Mouse (Mus musculus) stomach, embryonic 16.5 days (tissue): ENCODE measurements around the gene Cfl1. TPM values are rescaled to one million over a fixed set of nuclear protein-coding genes. Genes with fewer than 3 reads are reported as not detected.

ENCODE experiments used
- ATAC-seq: fragments of 200-750 bp; cut with Nextera tagmentation; 2 replicates; pipeline ENCODE4 v1.8.0; 2017; ENCODE audit warnings: moderate number of reproducible peaks, moderate TSS enrichment; ENCODE audit not compliant: insufficient read depth, low FRiP score
- H3K27ac ChIP-seq: fragments of 300-500 bp; sonication (generic); 2 replicates; pipeline ENCODE4 v1.5.1; 2014; ENCODE audit warnings: low read length
- H3K27me3 ChIP-seq: fragments of 300-500 bp; sonication (generic); 2 replicates; pipeline ENCODE4 v1.6.1; 2014; ENCODE audit warnings: low read length, control low read depth, mixed read lengths; ENCODE audit not compliant: control insufficient read depth, insufficient read depth
- H3K36me3 ChIP-seq: fragments of 300-500 bp; sonication (generic); 2 replicates; pipeline ENCODE4 v1.6.1; 2014; ENCODE audit warnings: low read length; ENCODE audit not compliant: control insufficient read depth, insufficient read depth
- H3K4me1 ChIP-seq: fragments of 300-500 bp; sonication (generic); 2 replicates; pipeline ENCODE4 v1.6.1; 2014; ENCODE audit warnings: low read length, control low read depth, mixed read lengths; ENCODE audit not compliant: control insufficient read depth, insufficient read depth
- H3K4me2 ChIP-seq: fragments of 300-500 bp; sonication (generic); 2 replicates; pipeline ENCODE4 v1.6.1; 2014; ENCODE audit warnings: low read depth, low read length, mixed read lengths
- H3K4me3 ChIP-seq: fragments of 300-500 bp; sonication (generic); replicated peaks from 2 replicates; pipeline ENCODE4 v1.5.1; 2014; ENCODE audit warnings: mild to moderate bottlenecking, low read length
- H3K9ac ChIP-seq: fragments of 300-500 bp; sonication (generic); 2 replicates; pipeline ENCODE4 v1.6.1; 2014; ENCODE audit warnings: low read length
- H3K9me3 ChIP-seq: fragments of 300-500 bp; sonication (generic); replicated peaks from 2 replicates; pipeline ENCODE4 v1.6.1; 2016; ENCODE audit warnings: low read length, control low read depth; ENCODE audit not compliant: control insufficient read depth
- WGBS: fragments of 180-500 bp; shearing (Covaris S2); extraction: QIAGEN DNeasy Blood & Tissue Kit; methylation state at CpG from one replicate; pipeline ENCODE4 v1.1.7; 2014; 5-methylcytosine and 5-hydroxymethylcytosine counted together
- polyA plus RNA-seq: library from polyadenylated mRNA; unstranded; fragments of >200 nt; fragmentation: Nextera tagmentation; extraction: Ambion mirVana; gene quantifications from 2 replicates; pipeline ENCODE4 v1.2.1, GENCODE M21; 2015

The Cfl1 gene
- polyA plus RNA-seq, 1 experiment from 2014 or later = 2,288 TPM

GRCm38 (mm10) chr19:5474281-5475068, 15.8 kb upstream of the Cfl1 start:
- Histone ChIP-seq H3K27ac (peak overlapping the region; percentile 69), H3K4me3 (peak overlapping the region; percentile 53), H3K9ac (peak overlapping the region; percentile 80), H3K36me3 (no peaks in the 10 kb centered on the region), H3K27me3 (no peaks in the 10 kb centered on the region), H3K9me3 (no peaks in the 10 kb centered on the region), H3K4me1 (peaks cover 13% of the 10 kb centered on the region; the same call in 1 of the 2 replicates), H3K4me2 (peak overlapping the region; percentile 84)
- under 1% methylated on average over 37 of the region's 68 CpGs for WGBS
- ATAC-seq = peak; percentile 57

DNA sequence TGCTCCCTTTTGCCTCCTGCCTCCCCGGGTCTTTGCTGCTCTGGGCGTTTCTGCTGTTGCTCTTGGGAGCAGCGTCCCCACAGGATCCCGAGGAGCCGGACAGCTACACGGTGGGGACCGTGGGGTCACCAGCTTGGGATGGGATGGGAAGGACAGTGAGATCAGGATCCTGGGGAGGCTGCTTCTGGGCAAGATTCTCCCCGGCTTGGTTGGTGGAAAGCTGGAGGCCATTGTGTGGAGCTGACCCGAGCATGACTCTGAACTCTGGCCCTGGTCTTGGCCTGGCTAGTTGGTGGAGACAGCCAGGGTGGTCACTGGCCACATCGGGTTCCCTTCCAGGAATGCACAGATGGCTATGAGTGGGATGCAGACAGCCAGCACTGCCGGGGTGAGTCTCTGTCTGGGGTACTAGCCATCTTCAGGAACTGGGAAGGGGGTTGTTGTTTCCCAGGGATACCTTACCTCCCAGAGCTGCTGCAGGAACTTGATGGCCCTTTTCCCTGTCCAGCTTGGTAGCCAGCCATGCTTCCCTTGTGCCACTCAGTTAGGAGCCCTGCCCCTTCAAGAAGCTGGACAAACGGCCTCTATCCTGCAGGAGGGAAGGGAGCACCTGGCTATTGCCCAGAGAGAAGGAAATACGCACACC, 15.1 kb upstream of the Cfl1 start:
- no peaks in the 10 kb centered on the region for H3K36me3 ChIP-seq
- peak overlapping the region; percentile 80 for H3K9ac ChIP-seq
- WGBS = 20% methylated on average over 13 of the region's 13 CpGs
- H3K27me3 ChIP-seq = no peaks in the 10 kb centered on the region
- peak overlapping the region; percentile 84 for H3K4me2 ChIP-seq
- peak overlapping the region; percentile 53 for H3K4me3 ChIP-seq
- ATAC-seq = no peak
- H3K4me1 ChIP-seq = peaks cover 13% of the 10 kb centered on the region; the same call in 1 of the 2 replicates
- no peaks in the 10 kb centered on the region for H3K9me3 ChIP-seq
- H3K27ac ChIP-seq = peak overlapping the region; percentile 69

DNA sequence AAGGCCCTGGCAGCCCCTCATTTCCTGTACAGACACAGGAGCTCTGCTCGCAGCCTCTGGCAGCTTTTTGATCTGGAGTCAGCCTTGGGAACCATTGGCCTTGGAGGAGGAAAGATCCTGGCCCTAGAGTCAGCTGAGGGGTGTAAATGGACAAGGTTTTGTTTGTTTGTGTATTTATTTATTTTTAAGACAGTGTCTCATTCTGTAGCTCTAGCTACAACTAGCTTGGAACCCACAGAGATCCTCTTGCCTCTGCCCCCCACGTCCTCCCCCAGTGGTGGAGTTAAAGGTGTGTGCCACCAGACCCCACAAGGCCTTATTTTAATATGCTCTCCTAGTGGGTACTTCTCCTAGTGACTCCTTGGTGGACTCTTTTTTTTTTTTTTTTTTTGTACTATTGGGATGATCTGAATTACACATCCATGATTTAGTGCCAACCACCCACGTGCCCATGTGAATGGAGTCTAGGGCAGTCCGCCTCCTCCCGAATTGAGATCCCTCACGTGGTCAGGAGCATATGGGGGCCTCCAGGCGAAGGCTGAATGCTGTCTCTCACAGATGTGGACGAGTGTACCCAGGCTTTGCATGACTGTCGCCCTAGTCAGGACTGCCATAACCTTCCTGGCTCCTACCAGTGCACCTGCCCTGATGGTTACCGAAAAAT, 13.1 kb upstream of the Cfl1 start:
- Histone ChIP-seq H3K4me3 (no peak overlapping the region), H3K27ac (no peak overlapping the region), H3K27me3 (no peaks in the 10 kb centered on the region), H3K4me1 (peaks cover 13% of the 10 kb centered on the region; the same call in 1 of the 2 replicates), H3K4me2 (no peak overlapping the region), H3K9me3 (no peaks in the 10 kb centered on the region), H3K9ac (0 out of 2 replicates have a peak overlapping the region, but pooled peaks have one; percentile 4), H3K36me3 (no peaks in the 10 kb centered on the region)
- WGBS = 85% methylated on average over 10 of the region's 10 CpGs
- no peak for ATAC-seq

DNA sequence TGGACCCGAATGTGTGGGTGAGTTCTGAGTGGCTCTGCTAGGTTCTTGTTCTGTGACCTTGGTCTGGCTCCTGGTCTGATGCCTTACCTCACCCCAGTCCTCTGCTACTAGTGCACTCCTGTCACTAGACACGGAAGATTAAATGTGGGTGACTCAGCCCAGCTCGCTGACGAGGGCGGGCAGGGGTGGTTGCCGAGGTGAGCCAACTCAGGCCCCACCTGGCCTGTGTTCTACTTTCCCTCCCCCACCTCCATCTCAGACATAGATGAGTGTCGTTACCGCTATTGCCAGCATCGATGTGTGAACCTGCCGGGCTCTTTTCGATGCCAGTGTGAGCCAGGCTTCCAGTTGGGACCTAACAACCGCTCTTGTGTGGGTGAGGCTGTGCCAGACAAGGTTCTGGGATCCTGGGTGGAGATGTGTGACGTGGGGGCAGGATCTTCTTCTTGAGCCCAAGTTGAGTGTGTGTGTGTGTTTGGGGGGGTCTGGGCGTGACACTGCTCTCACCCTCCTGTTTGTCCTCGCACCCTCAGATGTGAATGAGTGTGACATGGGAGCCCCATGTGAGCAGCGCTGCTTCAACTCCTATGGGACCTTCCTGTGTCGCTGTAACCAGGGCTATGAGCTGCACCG, 12.5 kb upstream of the Cfl1 start:
- no peaks in the 10 kb centered on the region for H3K27me3 ChIP-seq
- no peak overlapping the region for H3K4me3 ChIP-seq
- 0 out of 2 replicates have a peak, but pooled peaks cover 3% of the 10 kb centered on the region for H3K36me3 ChIP-seq
- H3K4me1 ChIP-seq = peaks cover 13% of the 10 kb centered on the region; the same call in 1 of the 2 replicates
- no peak overlapping the region for H3K27ac ChIP-seq
- 83% methylated on average over 18 of the region's 18 CpGs for WGBS
- H3K4me2 ChIP-seq = no peak overlapping the region
- ATAC-seq = no peak
- H3K9me3 ChIP-seq = no peaks in the 10 kb centered on the region
- H3K9ac ChIP-seq = no peak overlapping the region

GRCm38 (mm10) chr19:5480016-5480415, 10.2 kb upstream of the Cfl1 start:
- H3K27ac ChIP-seq = no peak overlapping the region
- H3K4me2 ChIP-seq = no peak overlapping the region
- H3K4me3 ChIP-seq = no peak overlapping the region
- H3K9ac ChIP-seq = no peak overlapping the region
- no peaks in the 10 kb centered on the region for H3K9me3 ChIP-seq
- 0 out of 2 replicates have a peak, but pooled peaks cover 13% of the 10 kb centered on the region for H3K36me3 ChIP-seq
- ATAC-seq = no peak
- no peaks in the 10 kb centered on the region for H3K27me3 ChIP-seq
- WGBS = 86% methylated on average over 10 of the region's 10 CpGs
- peaks cover 8% of the 10 kb centered on the region; the same call in 1 of the 2 replicates for H3K4me1 ChIP-seq

DNA sequence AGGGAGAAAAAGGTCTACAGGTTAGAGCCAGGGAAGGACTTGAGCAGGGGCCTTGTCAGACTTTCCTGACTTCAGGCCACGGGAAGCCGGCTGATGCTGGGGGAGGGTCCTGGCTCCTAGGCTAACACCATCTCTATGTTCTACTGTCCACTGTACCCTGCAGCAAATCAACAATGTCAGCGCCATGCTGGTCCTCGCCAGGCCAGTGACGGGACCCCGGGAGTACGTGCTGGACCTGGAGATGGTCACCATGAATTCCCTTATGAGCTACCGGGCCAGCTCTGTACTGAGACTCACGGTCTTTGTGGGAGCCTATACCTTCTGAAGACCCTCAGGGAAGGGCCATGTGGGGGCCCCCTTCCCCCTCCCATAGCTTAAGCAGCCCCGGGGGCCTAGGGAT, 8.9 kb upstream of the Cfl1 start:
- no peak overlapping the region for H3K4me3 ChIP-seq
- no peak overlapping the region for H3K9ac ChIP-seq
- no peak overlapping the region for H3K4me2 ChIP-seq
- no peaks in the 10 kb centered on the region for H3K4me1 ChIP-seq
- WGBS = 87% methylated on average over 10 of the region's 10 CpGs
- no peak overlapping the region for H3K27ac ChIP-seq
- H3K9me3 ChIP-seq = no peaks in the 10 kb centered on the region
- 0 out of 2 replicates have a peak, but pooled peaks cover 15% of the 10 kb centered on the region for H3K36me3 ChIP-seq
- no peaks in the 10 kb centered on the region for H3K27me3 ChIP-seq
- ATAC-seq = no peak

GRCm38 (mm10) chr19:5483386-5484359, 6.6 kb upstream of the Cfl1 start:
- ATAC-seq = no peak
- H3K36me3 ChIP-seq = 0 out of 2 replicates have a peak, but pooled peaks cover 15% of the 10 kb centered on the region

GRCm38 (mm10) chr19:5484496-5484895, 5.8 kb upstream of the Cfl1 start:
- Histone ChIP-seq H3K27me3 (no peaks in the 10 kb centered on the region), H3K4me1 (peaks cover 15% of the 10 kb centered on the region), H3K9me3 (no peaks in the 10 kb centered on the region), H3K4me3 (no peak overlapping the region), H3K9ac (no peak overlapping the region), H3K36me3 (0 out of 2 replicates have a peak, but pooled peaks cover 15% of the 10 kb centered on the region), H3K4me2 (no peak overlapping the region), H3K27ac (no peak overlapping the region)
- ATAC-seq = no peak
- WGBS = 86% methylated on average over 5 of the region's 5 CpGs

More at GRCm38 (mm10) chr19:5483386-5484359, 6.6 kb upstream of the Cfl1 start:
- Histone ChIP-seq H3K4me2 (no peak overlapping the region), H3K27me3 (no peaks in the 10 kb centered on the region), H3K4me3 (no peak overlapping the region), H3K27ac (no peak overlapping the region), H3K9me3 (no peaks in the 10 kb centered on the region), H3K4me1 (peaks cover 9% of the 10 kb centered on the region), H3K9ac (no peak overlapping the region)
- WGBS = 92% methylated on average over 19 of the region's 19 CpGs
